Mouse (Mus musculus) thymus, postnatal 36 days (tissue): ENCODE results near the gene Afg3l1.
"Not testable (repeated sequence)": the region's sequence is repeated elsewhere in the genome, so short reads cannot be mapped to it uniquely, and the experiment has no call there.

Experiments
- DNase-seq, 2 experiments: peaks; one replicate each; pipeline ENCODE4 v3.0.0; 2022; ENCODE audit warnings: mixed read lengths in 2 of 2

The Afg3l1 gene

GRCm38 (mm10) chr8:123518667-123519066, 41.0 kb downstream of the Afg3l1 start, which contains the start of gene Gas8:
Gene Gas8, plus strand, starts transcription at chr8:123518834.
- peak; percentile 82 to 86 for DNase-seq

- DNase-seq, result not testable (repeated sequence)
These were observed 42.3 kb downstream of the Afg3l1 start for GRCm38 (mm10) chr8:123520048-123520447.

- DNase-seq, result no peak
These were observed 50.2 kb downstream of the Afg3l1 start for GRCm38 (mm10) chr8:123527720-123528489.

- no peak for DNase-seq
These were observed 58.7 kb downstream of the Afg3l1 start for GRCm38 (mm10) chr8:123536242-123536989.

GRCm38 (mm10) chr8:123536990-123537380, 59.3 kb downstream of the Afg3l1 start:
- no peak for DNase-seq

GRCm38 (mm10) chr8:123537641-123538040, 59.9 kb downstream of the Afg3l1 start:
- peak; percentile 13 to 31 for DNase-seq
